Mouse (Mus musculus): ENCODE measurements around the gene Ttll7. TPM values are rescaled to one million over a fixed set of nuclear protein-coding genes. Genes with fewer than 3 reads are reported as not detected.
A peak's percentile ranks its signal among the peaks of the same experiment; 100 is the strongest.

Ttll7 gene
- polyA plus RNA-seq, 1 experiment from 2014 or later: 1.8 TPM

DNA sequence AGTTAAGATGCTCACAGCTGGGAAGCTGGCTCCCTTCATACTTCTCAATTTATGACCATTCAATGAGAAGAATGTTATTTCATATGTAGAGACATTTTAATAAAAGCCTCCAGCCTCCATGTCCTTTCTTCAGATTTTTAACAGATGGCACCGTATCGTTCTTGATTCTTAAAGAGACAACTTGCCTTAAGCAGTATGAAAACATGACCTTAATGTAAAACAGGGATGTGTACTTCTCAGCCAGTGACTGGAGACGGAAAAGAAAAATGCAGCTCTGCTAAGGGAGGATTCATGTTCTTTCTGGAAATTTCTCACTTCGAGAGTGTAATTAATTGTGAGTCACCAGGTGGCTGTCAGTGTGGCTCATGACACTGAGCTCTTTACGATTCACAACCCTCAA is 167.3 kb downstream of the Ttll7 start:
- ATAC-seq (ENCODE audit: low FRiP score, low TSS enrichment): no peak
- Histone ChIP-seq H3K36me3 (ENCODE audit: insufficient read depth, low read length) (no peaks in the 10 kb centered on the region), H3K27ac (ENCODE audit: low read length) (no peak overlapping the region), H3K9me3 (ENCODE audit: low read length) (no peaks in the 10 kb centered on the region), H3K4me3 (ENCODE audit: low read length) (no peak overlapping the region), H3K4me1 (ENCODE audit: insufficient read depth, low read length) (no peaks in the 10 kb centered on the region), H3K4me2 (replicated peaks; ENCODE audit: low read depth, low read length) (no peak overlapping the region), H3K9ac (replicated peaks; ENCODE audit: low read length) (no peak overlapping the region), H3K27me3 (ENCODE audit: insufficient read depth, low read length) (no peaks in the 10 kb centered on the region)
- WGBS: 54% methylated on average over 5 of the region's 5 CpGs

- no peak overlapping the region for H3K27ac ChIP-seq (ENCODE audit: low read length)
- no peak overlapping the region for H3K4me3 ChIP-seq (ENCODE audit: low read length)
- no peaks in the 10 kb centered on the region for H3K9me3 ChIP-seq (ENCODE audit: low read length)
- ATAC-seq (ENCODE audit: low FRiP score, low TSS enrichment): no peak
- H3K27me3 ChIP-seq (ENCODE audit: insufficient read depth, low read length): no peaks in the 10 kb centered on the region
- WGBS: 92% methylated on average over 5 of the region's 5 CpGs
- no peak overlapping the region for H3K9ac ChIP-seq (replicated peaks; ENCODE audit: low read length)
- no peaks in the 10 kb centered on the region for H3K36me3 ChIP-seq (ENCODE audit: insufficient read depth, low read length)
- peaks cover 11% of the 10 kb centered on the region for H3K4me1 ChIP-seq (ENCODE audit: insufficient read depth, low read length)
- H3K4me2 ChIP-seq (replicated peaks; ENCODE audit: low read depth, low read length): no peak overlapping the region
Observed at GRCm38 (mm10) chr3:147026248-147026647, 174.1 kb downstream of the Ttll7 start.

GRCm38 (mm10) chr3:147028382-147028781 is 176.2 kb downstream of the Ttll7 start:
- WGBS: 94% methylated on average over 7 of the region's 7 CpGs
- H3K4me1 ChIP-seq (ENCODE audit: insufficient read depth, low read length): peaks cover 11% of the 10 kb centered on the region
- H3K27ac ChIP-seq (ENCODE audit: low read length): no peak overlapping the region
- no peaks in the 10 kb centered on the region for H3K9me3 ChIP-seq (ENCODE audit: low read length)
- H3K27me3 ChIP-seq (ENCODE audit: insufficient read depth, low read length): no peaks in the 10 kb centered on the region
- no peak overlapping the region for H3K9ac ChIP-seq (replicated peaks; ENCODE audit: low read length)
- H3K4me3 ChIP-seq (ENCODE audit: low read length): no peak overlapping the region
- no peaks in the 10 kb centered on the region for H3K36me3 ChIP-seq (ENCODE audit: insufficient read depth, low read length)
- ATAC-seq (ENCODE audit: low FRiP score, low TSS enrichment): no peak
- no peak overlapping the region for H3K4me2 ChIP-seq (replicated peaks; ENCODE audit: low read depth, low read length)

DNA sequence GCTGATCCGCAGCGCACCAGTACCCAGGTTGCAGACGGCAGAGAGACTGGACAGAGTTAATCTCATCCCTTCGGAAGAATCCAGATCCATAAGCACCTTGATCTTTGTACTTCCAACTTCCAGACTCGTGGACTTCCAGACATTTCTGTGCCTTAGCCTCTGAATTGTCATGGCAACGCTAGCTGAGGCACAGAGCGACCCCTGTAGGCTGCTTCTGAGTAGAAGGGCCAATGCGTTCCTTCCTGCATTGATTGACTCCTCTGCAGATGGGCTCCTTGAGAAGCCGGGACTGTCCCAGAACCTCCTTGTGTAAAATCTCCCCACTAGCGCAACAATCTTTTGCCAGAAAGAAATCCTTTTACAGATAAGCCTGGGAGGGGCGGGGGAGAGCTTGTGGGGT is 177.6 kb downstream of the Ttll7 start:
- H3K4me1 ChIP-seq (ENCODE audit: insufficient read depth, low read length): peaks cover 14% of the 10 kb centered on the region
- H3K4me3 ChIP-seq (ENCODE audit: low read length): no peak overlapping the region
- no peak overlapping the region for H3K9ac ChIP-seq (replicated peaks; ENCODE audit: low read length)
- 59% methylated on average over 11 of the region's 11 CpGs for WGBS
- ATAC-seq (ENCODE audit: low FRiP score, low TSS enrichment): no peak
- H3K27ac ChIP-seq (ENCODE audit: low read length): peak overlapping the region; percentile 7; the same call in 1 of the 2 replicates
- no peaks in the 10 kb centered on the region for H3K27me3 ChIP-seq (ENCODE audit: insufficient read depth, low read length)
- no peaks in the 10 kb centered on the region for H3K36me3 ChIP-seq (ENCODE audit: insufficient read depth, low read length)
- H3K4me2 ChIP-seq (replicated peaks; ENCODE audit: low read depth, low read length): peak overlapping the region; percentile 30
- H3K9me3 ChIP-seq (ENCODE audit: low read length): no peaks in the 10 kb centered on the region

GRCm38 (mm10) chr3:147030266-147030880 is 178.2 kb downstream of the Ttll7 start:
- peak; percentile 82 for ATAC-seq (ENCODE audit: low FRiP score, low TSS enrichment)
- Histone ChIP-seq H3K27ac (ENCODE audit: low read length) (peak overlapping the region; percentile 31), H3K9ac (replicated peaks; ENCODE audit: low read length) (no peak overlapping the region), H3K4me2 (replicated peaks; ENCODE audit: low read depth, low read length) (peak overlapping the region; percentile 30), H3K36me3 (ENCODE audit: insufficient read depth, low read length) (no peaks in the 10 kb centered on the region), H3K27me3 (ENCODE audit: insufficient read depth, low read length) (no peaks in the 10 kb centered on the region), H3K9me3 (ENCODE audit: low read length) (no peaks in the 10 kb centered on the region), H3K4me3 (ENCODE audit: low read length) (no peak overlapping the region), H3K4me1 (ENCODE audit: insufficient read depth, low read length) (peaks cover 14% of the 10 kb centered on the region)
- WGBS: 16% methylated on average over 11 of the region's 11 CpGs

Other genes starting within 250 kb of the Ttll7 start
- gene Dnase2b, start 236.8 kb upstream of the Ttll7 start, polyA plus RNA-seq (2015; fragmentation: Nextera tagmentation; extraction: Ambion mirVana): not detected in 2 replicates
- 0.14 TPM in 1 of 2 replicates, not detected in the other for gene 4930503B20Rik, start 201.1 kb upstream of the Ttll7 start, polyA plus RNA-seq (2015; fragmentation: Nextera tagmentation; extraction: Ambion mirVana)
- 0.31 and 1.1 TPM in 2 replicates for gene Samd13, start 166.8 kb upstream of the Ttll7 start, polyA plus RNA-seq (2015; fragmentation: Nextera tagmentation; extraction: Ambion mirVana)
- 64.8 and 65.4 TPM in 2 replicates for gene Prkacb, start 39.4 kb upstream of the Ttll7 start, polyA plus RNA-seq (2015; fragmentation: Nextera tagmentation; extraction: Ambion mirVana)